Mouse (Mus musculus) erythroblast, embryonic 14.5 days (primary cell): Measurements from ENCODE around the gene Epgn. TPM values are rescaled to one million over a fixed set of nuclear protein-coding genes. Genes with fewer than 3 reads are reported as not detected.

Experiments
- H3K27me3 ChIP-seq: 2 replicates; pipeline ENCODE4 v1.6.1; 2012; ENCODE audit warnings: inconsistent platforms; ENCODE audit not compliant: control insufficient read depth
- H3K36me3 ChIP-seq: 2 replicates; pipeline ENCODE4 v1.6.1; 2012; ENCODE audit warnings: mild to moderate bottlenecking, inconsistent platforms; ENCODE audit not compliant: control insufficient read depth
- H3K4me1 ChIP-seq: 2 replicates; pipeline ENCODE4 v1.6.1; 2012; ENCODE audit warnings: inconsistent platforms; ENCODE audit not compliant: control insufficient read depth
- H3K4me3 ChIP-seq: replicated peaks from 2 replicates; pipeline ENCODE3; 2012; ENCODE audit warnings: moderate library complexity, mild to moderate bottlenecking, inconsistent platforms
- H3K9me3 ChIP-seq: 2 replicates; pipeline ENCODE4 v1.6.1; 2012; ENCODE audit warnings: low read length, inconsistent platforms, mixed read lengths; ENCODE audit not compliant: control insufficient read depth
- GATA1 ChIP-seq: IDR thresholded peaks from 2 replicates; pipeline ENCODE4 v1.6.1; 2012; ENCODE audit warnings: low read length, inconsistent platforms, mixed read lengths
- TAL1 ChIP-seq: IDR thresholded peaks from 3 replicates; pipeline ENCODE4 v1.6.1; 2012; ENCODE audit warnings: low read length, inconsistent platforms, mixed read lengths
- polyA plus RNA-seq: library from polyadenylated mRNA; stranded (reverse); fragments of >175 nt; gene quantifications from 2 replicates; pipeline ENCODE4 v1.2.3, GENCODE M21; 2012

The Epgn gene
- polyA plus RNA-seq, 1 experiment, result not detected

GRCm38 (mm10) chr5:91035341-91035740 is 8.1 kb downstream of the Epgn start:
- TF ChIP-seq TAL1, result no peak
- TF ChIP-seq GATA1, result no peak
- Histone ChIP-seq H3K4me1 (no peaks in the 10 kb centered on the region), H3K4me3 (no peak overlapping the region), H3K27me3 (no peaks in the 10 kb centered on the region), H3K36me3 (no peaks in the 10 kb centered on the region), H3K9me3 (no peaks in the 10 kb centered on the region)

- H3K9me3 ChIP-seq, result no peaks in the 10 kb centered on the region
- H3K36me3 ChIP-seq, result no peaks in the 10 kb centered on the region
- no peaks in the 10 kb centered on the region for H3K27me3 ChIP-seq
- no peak overlapping the region for H3K4me3 ChIP-seq
- H3K4me1 ChIP-seq, result no peaks in the 10 kb centered on the region
- TF ChIP-seq GATA1, result no peak
Observed at GRCm38 (mm10) chr5:91036628-91037027, 9.4 kb downstream of the Epgn start.

- TF ChIP-seq GATA1 (no peak), TAL1 (no peak)
- no peaks in the 10 kb centered on the region for H3K27me3 ChIP-seq
- no peaks in the 10 kb centered on the region for H3K36me3 ChIP-seq
- no peaks in the 10 kb centered on the region for H3K4me1 ChIP-seq
- H3K4me3 ChIP-seq, result no peak overlapping the region
- no peaks in the 10 kb centered on the region for H3K9me3 ChIP-seq
Observed at GRCm38 (mm10) chr5:91037756-91038155, 10.5 kb downstream of the Epgn start.

- TF ChIP-seq TAL1, result no peak
- TF ChIP-seq GATA1, result no peak
- no peaks in the 10 kb centered on the region for H3K4me1 ChIP-seq
Observed at GRCm38 (mm10) chr5:91038547-91038946, 11.3 kb downstream of the Epgn start.

GRCm38 (mm10) chr5:91038963-91039362 is 11.7 kb downstream of the Epgn start:
- TF ChIP-seq GATA1, result no peak
- TF ChIP-seq TAL1, result no peak
- Histone ChIP-seq H3K9me3 (no peaks in the 10 kb centered on the region), H3K4me1 (no peaks in the 10 kb centered on the region), H3K36me3 (no peaks in the 10 kb centered on the region), H3K27me3 (no peaks in the 10 kb centered on the region), H3K4me3 (no peak overlapping the region)

More at GRCm38 (mm10) chr5:91038547-91038946, 11.3 kb downstream of the Epgn start:
- no peaks in the 10 kb centered on the region for H3K36me3 ChIP-seq
- H3K9me3 ChIP-seq, result no peaks in the 10 kb centered on the region
- H3K27me3 ChIP-seq, result no peaks in the 10 kb centered on the region
- no peak overlapping the region for H3K4me3 ChIP-seq

GRCm38 (mm10) chr5:91047987-91048386 is 20.7 kb downstream of the Epgn start:
- no peak overlapping the region for H3K4me3 ChIP-seq
- no peak for TF ChIP-seq GATA1
- no peak for TF ChIP-seq TAL1
- H3K4me1 ChIP-seq, result no peaks in the 10 kb centered on the region

GRCm38 (mm10) chr5:91048397-91048796 is 21.1 kb downstream of the Epgn start:
- Histone ChIP-seq H3K36me3 (no peaks in the 10 kb centered on the region), H3K27me3 (no peaks in the 10 kb centered on the region), H3K4me1 (no peaks in the 10 kb centered on the region), H3K4me3 (no peak overlapping the region), H3K9me3 (no peaks in the 10 kb centered on the region)
- TF ChIP-seq TAL1, result no peak
- TF ChIP-seq GATA1, result no peak

More at GRCm38 (mm10) chr5:91047987-91048386, 20.7 kb downstream of the Epgn start:
- H3K36me3 ChIP-seq, result no peaks in the 10 kb centered on the region
- no peaks in the 10 kb centered on the region for H3K9me3 ChIP-seq
- no peaks in the 10 kb centered on the region for H3K27me3 ChIP-seq

GRCm38 (mm10) chr5:91072340-91072739 is 45.1 kb downstream of the Epgn start:
- H3K9me3 ChIP-seq, result no peaks in the 10 kb centered on the region; the same call in 1 of the 2 replicates
- TF ChIP-seq TAL1 (no peak), GATA1 (no peak)
- no peaks in the 10 kb centered on the region for H3K36me3 ChIP-seq
- no peaks in the 10 kb centered on the region for H3K4me1 ChIP-seq
- H3K27me3 ChIP-seq, result peaks cover 19% of the 10 kb centered on the region
- no peak overlapping the region for H3K4me3 ChIP-seq

GRCm38 (mm10) chr5:91073626-91074025 is 46.4 kb downstream of the Epgn start:
- no peaks in the 10 kb centered on the region for H3K36me3 ChIP-seq
- no peaks in the 10 kb centered on the region; the same call in 1 of the 2 replicates for H3K9me3 ChIP-seq
- TF ChIP-seq GATA1 (no peak), TAL1 (no peak)
- no peaks in the 10 kb centered on the region for H3K4me1 ChIP-seq
- no peak overlapping the region for H3K4me3 ChIP-seq
- H3K27me3 ChIP-seq, result peaks cover 19% of the 10 kb centered on the region

GRCm38 (mm10) chr5:91074026-91074425 is 46.8 kb downstream of the Epgn start:
- no peak for TF ChIP-seq GATA1
- TF ChIP-seq TAL1, result no peak
- Histone ChIP-seq H3K27me3 (peaks cover 19% of the 10 kb centered on the region), H3K4me3 (no peak overlapping the region), H3K9me3 (no peaks in the 10 kb centered on the region; the same call in 1 of the 2 replicates), H3K36me3 (no peaks in the 10 kb centered on the region), H3K4me1 (no peaks in the 10 kb centered on the region)
